Mouse (Mus musculus) urinary bladder, adult 2 months (tissue): ENCODE measurements around the gene Draxin. TPM values are rescaled to one million over a fixed set of nuclear protein-coding genes. Genes with fewer than 3 reads are reported as not detected.
A peak's percentile ranks its signal among the peaks of the same experiment; 100 is the strongest.

Source experiments
- DNase-seq: peaks from one replicate; pipeline ENCODE4 v3.0.0; 2022; ENCODE audit warnings: low spot score
- polyA plus RNA-seq: library from polyadenylated mRNA; depleted of rRNA; stranded (reverse); fragments of >200 nt; gene quantifications from 2 replicates; pipeline ENCODE4 v1.2.3, GENCODE M21; 2012

Draxin gene
- polyA plus RNA-seq, 1 experiment, result 0.01 TPM

- DNase-seq, result no peak
Observed at GRCm38 (mm10) chr4:148083176-148083899, 47.2 kb downstream of the Draxin start.

GRCm38 (mm10) chr4:148082257-148083044 is 48.0 kb downstream of the Draxin start:
- no peak for DNase-seq

GRCm38 (mm10) chr4:148081201-148081600 is 49.3 kb downstream of the Draxin start:
- no peak for DNase-seq

GRCm38 (mm10) chr4:148080597-148080973 is 49.9 kb downstream of the Draxin start:
- DNase-seq, result no peak

- no peak for DNase-seq
Observed at GRCm38 (mm10) chr4:148079944-148080596, 50.4 kb downstream of the Draxin start.

- DNase-seq, result no peak
Observed at GRCm38 (mm10) chr4:148079212-148079611, 51.3 kb downstream of the Draxin start.

GRCm38 (mm10) chr4:148075881-148076280 is 54.6 kb downstream of the Draxin start:
- DNase-seq, result no peak

GRCm38 (mm10) chr4:148075259-148075658 is 55.2 kb downstream of the Draxin start:
- DNase-seq, result peak; percentile 52

GRCm38 (mm10) chr4:148074521-148075189 is 55.8 kb downstream of the Draxin start:
- DNase-seq, result no peak

GRCm38 (mm10) chr4:148071508-148071907 is 59.0 kb downstream of the Draxin start:
- no peak for DNase-seq

GRCm38 (mm10) chr4:148069602-148070218 is 60.8 kb downstream of the Draxin start:
- no peak for DNase-seq

- no peak for DNase-seq
Observed at GRCm38 (mm10) chr4:148067346-148067745, 63.2 kb downstream of the Draxin start.

GRCm38 (mm10) chr4:148066401-148066744 is 64.1 kb downstream of the Draxin start:
- no peak for DNase-seq

GRCm38 (mm10) chr4:148065702-148066400 is 64.6 kb downstream of the Draxin start:
- no peak for DNase-seq

- DNase-seq, result no peak
Observed at GRCm38 (mm10) chr4:148061086-148061480, 69.4 kb downstream of the Draxin start.

GRCm38 (mm10) chr4:148060120-148061085 is 70.1 kb downstream of the Draxin start:
- no peak for DNase-seq

GRCm38 (mm10) chr4:148058993-148059392 is 71.5 kb downstream of the Draxin start:
- DNase-seq, result no peak

GRCm38 (mm10) chr4:148058218-148058819 is 72.2 kb downstream of the Draxin start:
- DNase-seq, result no peak

GRCm38 (mm10) chr4:148057661-148058209 is 72.8 kb downstream of the Draxin start:
- no peak for DNase-seq
